Mouse (Mus musculus) bone marrow, adult 2 months (tissue): ENCODE measurements around the gene Lrba. TPM values are rescaled to one million over a fixed set of nuclear protein-coding genes. Genes with fewer than 3 reads are reported as not detected.

Experiments
- H3K27ac ChIP-seq: fragments of 200-500 bp; 2 replicates; pipeline ENCODE4 v1.5.1; 2012; ENCODE audit warnings: low read depth, mild to moderate bottlenecking, control low read depth, inconsistent platforms, low read length; ENCODE audit not compliant: control insufficient read depth, poor library complexity, insufficient read depth
- H3K4me1 ChIP-seq: fragments of 200-500 bp; 2 replicates; pipeline ENCODE4 v1.6.1; 2011; ENCODE audit warnings: low read length; ENCODE audit not compliant: control insufficient read depth, insufficient read depth
- H3K4me3 ChIP-seq: fragments of 200-500 bp; replicated peaks from 2 replicates; pipeline ENCODE3; 2011; ENCODE audit warnings: mild to moderate bottlenecking, low read depth, low read length, control low read depth; ENCODE audit not compliant: control insufficient read depth
- CTCF ChIP-seq: fragments of 200-500 bp; IDR thresholded peaks from 2 replicates; pipeline ENCODE4 v1.5.1; 2011; ENCODE audit warnings: low read length, control low read depth; ENCODE audit not compliant: control insufficient read depth, insufficient read depth
- POLR2A ChIP-seq: fragments of 200-500 bp; IDR thresholded peaks from 2 replicates; pipeline ENCODE4 v1.6.1; 2011; ENCODE audit warnings: low read depth, mild to moderate bottlenecking, control low read depth, low read length, borderline replicate concordance; ENCODE audit not compliant: control insufficient read depth
- WGBS: fragments of 180-500 bp; shearing (Covaris S2); methylation state at CpG from one replicate; pipeline ENCODE4 v1.1.7; 2018; 5-methylcytosine and 5-hydroxymethylcytosine counted together
- polyA plus RNA-seq: library from polyadenylated mRNA; stranded (reverse); fragments of >200 nt; gene quantifications from 2 replicates; pipeline ENCODE4 v1.2.4, GENCODE M21; 2011; ENCODE audit warnings: low replicate concordance; ENCODE audit not compliant: missing spikeins, insufficient read depth, insufficient read length

The Lrba gene
- polyA plus RNA-seq, 1 experiment: 12.3 TPM

DNA sequence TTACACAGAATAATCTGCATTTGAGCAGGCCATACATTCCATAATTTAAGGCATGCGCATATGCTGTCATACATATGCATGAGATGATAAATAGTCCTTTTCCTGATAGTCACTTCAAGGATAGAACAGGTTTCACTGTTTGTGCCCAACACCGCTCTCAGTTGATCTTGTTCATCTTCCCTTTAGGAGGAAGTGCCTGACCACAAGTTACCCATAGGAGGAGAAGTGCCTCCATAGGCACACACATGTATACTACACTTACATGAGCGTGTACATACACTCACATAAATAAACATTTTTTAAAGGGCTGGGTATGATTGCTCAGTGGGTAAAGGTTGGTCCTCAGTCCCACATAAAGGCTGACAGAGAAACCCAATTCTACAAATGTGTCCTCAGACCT lies 22.0 kb upstream of the Lrba start:
- Histone ChIP-seq H3K27ac (no peak overlapping the region), H3K4me1 (no peaks in the 10 kb centered on the region; the same call in 1 of the 2 replicates), H3K4me3 (no peak overlapping the region)
- WGBS: 45% methylated on average over 3 of the region's 3 CpGs
- TF ChIP-seq CTCF (no peak), POLR2A (no peak)

DNA sequence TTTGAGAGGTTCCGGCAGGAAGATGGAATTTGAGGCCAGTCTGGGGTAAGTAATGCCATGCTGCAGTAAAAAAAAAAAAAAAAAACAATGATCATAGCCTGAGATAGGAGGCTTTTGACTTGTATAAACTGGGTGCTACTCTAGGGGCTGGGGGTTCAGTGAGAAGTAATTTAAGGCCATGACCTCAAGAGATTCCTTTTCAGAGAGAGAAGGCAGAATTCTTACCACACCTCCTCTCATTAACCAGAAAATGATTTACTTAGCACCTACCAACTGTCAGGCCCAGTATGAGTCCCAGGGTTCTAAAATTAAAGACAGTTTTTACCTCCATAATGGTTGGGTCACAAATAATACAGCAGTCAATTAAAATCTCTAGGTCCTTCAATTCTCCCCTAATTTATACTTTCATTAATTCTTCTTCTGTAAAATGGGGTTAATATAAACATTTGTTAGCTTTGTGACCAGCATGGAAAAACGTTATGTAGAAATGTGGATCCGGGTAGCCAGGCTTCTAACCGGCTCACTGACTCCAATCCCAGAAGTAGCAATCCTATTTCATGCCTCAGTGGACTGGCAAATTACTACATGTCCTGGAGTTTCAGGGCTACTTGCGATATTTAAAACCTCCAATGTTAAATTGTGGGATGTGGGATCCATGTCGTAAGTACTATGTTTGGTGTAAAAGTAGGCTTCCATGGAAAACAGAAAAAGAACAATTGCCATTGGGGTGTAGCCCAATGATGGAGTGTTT lies 19.7 kb upstream of the Lrba start:
- TF ChIP-seq POLR2A: no peak
- TF ChIP-seq CTCF: no peak
- no peak overlapping the region for H3K4me3 ChIP-seq
- no peaks in the 10 kb centered on the region; the same call in 1 of the 2 replicates for H3K4me1 ChIP-seq
- WGBS: 84% methylated on average over 6 of the region's 6 CpGs
- no peak overlapping the region for H3K27ac ChIP-seq

DNA sequence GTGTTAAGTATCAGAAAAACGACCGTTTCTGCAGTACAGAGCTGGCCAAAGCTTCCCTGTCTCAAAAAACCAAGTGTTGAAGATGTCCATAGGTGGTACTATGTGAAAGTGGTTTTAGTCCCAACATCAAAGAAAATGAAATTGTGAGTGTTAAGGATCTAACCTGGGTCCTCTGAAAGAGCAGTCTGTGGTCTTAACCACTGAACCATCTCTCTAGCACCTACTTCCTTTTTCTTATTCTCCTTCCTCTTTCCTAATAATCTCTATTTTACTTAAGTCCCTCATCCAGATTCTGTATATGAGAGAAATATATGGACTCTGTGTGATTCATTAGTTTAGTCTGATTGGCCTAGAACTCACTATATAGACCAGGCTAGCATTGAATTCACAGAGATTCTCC lies 17.9 kb upstream of the Lrba start:
- no peak overlapping the region for H3K4me3 ChIP-seq
- no peak overlapping the region for H3K27ac ChIP-seq
- H3K4me1 ChIP-seq: no peaks in the 10 kb centered on the region; the same call in 1 of the 2 replicates
- TF ChIP-seq CTCF: no peak
- no peak for TF ChIP-seq POLR2A
- WGBS: 25% methylated on average over 2 of the region's 2 CpGs

DNA sequence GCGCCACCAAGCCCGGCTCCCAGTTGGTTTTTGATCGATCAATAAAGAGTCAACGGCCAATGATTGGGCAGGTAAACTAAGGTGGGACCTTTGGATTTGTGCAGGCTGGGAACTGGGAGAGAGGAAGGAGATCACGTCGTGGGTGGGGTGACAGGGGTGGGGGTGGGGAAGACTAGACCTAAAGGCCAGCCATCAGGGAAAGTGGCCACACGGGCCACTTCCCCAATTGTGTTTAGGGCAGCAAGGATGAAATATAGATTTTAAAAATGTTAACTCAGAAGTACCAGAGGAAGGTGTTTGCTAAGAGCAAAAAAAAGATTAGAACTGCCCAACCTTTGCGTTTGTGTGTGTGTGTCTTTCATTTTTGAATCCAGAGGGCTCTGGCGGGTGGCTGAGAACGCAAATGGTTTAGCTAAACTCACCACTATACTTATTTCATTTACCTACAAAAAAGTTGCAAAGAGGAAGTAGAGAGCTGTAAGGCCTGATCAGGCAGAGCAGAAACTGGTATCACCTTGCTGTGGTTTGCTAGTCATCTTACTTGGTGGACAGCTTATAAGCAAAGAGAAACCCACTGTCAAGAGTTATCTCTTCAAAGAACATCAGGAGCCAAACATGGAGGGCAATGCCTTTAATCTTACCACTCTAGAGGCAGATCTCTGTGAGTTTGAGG lies 14.1 kb upstream of the Lrba start:
- no peak overlapping the region for H3K27ac ChIP-seq
- TF ChIP-seq POLR2A (no peak), CTCF (no peak)
- no peaks in the 10 kb centered on the region; the same call in 1 of the 2 replicates for H3K4me1 ChIP-seq
- H3K4me3 ChIP-seq: no peak overlapping the region
- WGBS: 44% methylated on average over 10 of the region's 10 CpGs

DNA sequence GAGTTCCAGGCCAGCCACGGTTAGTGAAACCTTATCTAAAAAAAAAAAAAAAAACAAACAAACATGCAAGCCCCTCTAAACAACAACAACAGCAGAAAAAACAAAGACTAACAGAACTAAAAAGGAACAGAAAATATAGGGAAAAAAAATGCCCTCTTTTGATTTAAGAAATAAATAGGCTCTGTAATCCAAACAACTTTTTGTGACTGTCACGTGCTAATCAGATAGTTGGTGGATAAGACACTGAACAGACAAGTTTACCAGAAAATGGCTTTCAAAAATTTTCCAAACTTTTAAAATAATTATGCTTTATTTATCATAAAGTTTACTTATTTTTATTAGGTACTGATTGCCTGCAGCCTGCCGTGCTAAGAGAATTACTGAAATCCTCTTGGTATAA lies 13.5 kb upstream of the Lrba start:
- WGBS: 58% methylated on average over 3 of the region's 3 CpGs
- H3K4me3 ChIP-seq: no peak overlapping the region
- no peak overlapping the region for H3K27ac ChIP-seq
- no peak for TF ChIP-seq POLR2A
- no peak for TF ChIP-seq CTCF
- H3K4me1 ChIP-seq: no peaks in the 10 kb centered on the region; the same call in 1 of the 2 replicates

DNA sequence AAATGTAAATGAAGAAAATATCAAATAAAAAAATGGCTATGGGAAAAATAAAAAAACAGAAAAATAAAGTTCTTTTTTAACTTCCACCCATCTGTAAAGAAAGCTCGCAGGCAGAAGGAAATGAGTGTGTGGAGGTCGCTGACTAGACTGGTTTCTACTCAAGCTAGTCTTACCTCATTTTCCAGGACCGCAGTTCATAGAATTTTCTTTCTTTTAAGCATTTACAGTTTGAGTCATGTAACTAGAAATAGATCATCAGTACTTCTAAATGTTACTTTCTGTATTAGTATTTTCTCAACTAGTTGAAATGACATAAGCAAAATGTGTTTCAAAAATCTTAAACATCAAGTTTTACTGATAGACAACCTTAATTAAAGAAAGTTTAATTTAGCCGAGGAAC lies 10.2 kb upstream of the Lrba start:
- TF ChIP-seq CTCF (no peak), POLR2A (no peak)

DNA sequence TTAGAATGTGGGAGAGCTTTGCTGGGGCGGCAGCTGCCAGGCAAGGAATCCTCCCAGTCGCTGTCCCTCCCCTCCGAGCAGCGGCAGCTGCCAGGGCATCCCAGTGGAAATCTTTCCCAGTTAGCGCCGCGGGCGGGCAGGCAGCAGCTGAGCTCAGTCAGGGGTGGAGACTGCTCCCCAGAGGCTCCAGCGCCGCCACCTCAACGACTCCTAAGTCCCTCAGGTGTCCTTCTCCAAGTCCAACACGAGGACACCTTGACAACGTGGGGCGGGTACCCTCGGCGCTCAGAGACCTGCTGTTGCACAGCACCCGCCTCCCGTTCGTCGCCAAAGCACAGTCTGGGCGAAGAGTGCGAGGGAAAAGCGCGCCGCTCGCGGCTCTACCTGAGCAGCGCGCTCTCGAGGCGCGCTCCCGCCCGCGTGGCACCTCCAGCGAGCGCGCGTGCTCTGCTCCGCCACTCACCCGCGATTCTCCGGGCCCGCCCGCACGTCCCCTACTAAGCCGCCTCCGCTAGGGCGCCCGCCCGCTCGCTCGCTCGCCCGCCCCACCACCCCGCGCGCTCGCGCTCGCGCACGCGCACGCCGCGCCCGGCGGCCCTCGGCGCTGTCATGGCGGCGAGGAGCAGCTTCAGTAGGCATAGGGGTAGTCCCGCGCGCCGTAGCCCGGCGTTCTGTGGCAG lies 706 bp upstream of the Lrba start:
- under 1% methylated on average over 79 of the region's 79 CpGs for WGBS

More for the DNA sequence above, 10.2 kb upstream of the Lrba start:
- no peak overlapping the region for H3K4me3 ChIP-seq
- no peaks in the 10 kb centered on the region for H3K4me1 ChIP-seq
- no peak overlapping the region for H3K27ac ChIP-seq
- WGBS: 71% methylated on average over 4 of the region's 4 CpGs

DNA sequence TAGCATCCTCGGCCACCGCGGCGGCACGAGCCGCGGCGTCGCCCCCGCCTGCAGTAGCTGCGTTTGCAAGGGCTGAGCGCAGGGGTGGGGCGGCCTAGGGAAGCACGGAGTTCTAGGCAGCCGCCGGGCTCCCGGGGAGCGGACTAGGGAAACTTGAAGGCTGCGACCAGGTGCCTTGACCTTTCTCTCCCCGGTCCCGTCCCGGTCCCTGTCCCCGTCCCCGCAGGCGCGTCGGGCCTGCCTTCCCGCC lies 241 bp upstream of the Lrba start:
- WGBS: under 1% methylated on average over 28 of the region's 28 CpGs
- peak overlapping the region; percentile 98 for H3K4me3 ChIP-seq
- H3K27ac ChIP-seq: peak overlapping the region; percentile 98
- no peaks in the 10 kb centered on the region; the same call in 1 of the 2 replicates for H3K4me1 ChIP-seq
- TF ChIP-seq CTCF (no peak), POLR2A (no peak)

More for the DNA sequence above, 706 bp upstream of the Lrba start:
- Histone ChIP-seq H3K4me1 (no peaks in the 10 kb centered on the region; the same call in 1 of the 2 replicates), H3K4me3 (peak overlapping the region; percentile 98), H3K27ac (peak overlapping the region; percentile 98)
- peak; percentile 63; the same call in 1 of the 2 replicates for TF ChIP-seq POLR2A
- no peak for TF ChIP-seq CTCF
